Mouse (Mus musculus): ENCODE results near the gene Pls3.

DNA sequence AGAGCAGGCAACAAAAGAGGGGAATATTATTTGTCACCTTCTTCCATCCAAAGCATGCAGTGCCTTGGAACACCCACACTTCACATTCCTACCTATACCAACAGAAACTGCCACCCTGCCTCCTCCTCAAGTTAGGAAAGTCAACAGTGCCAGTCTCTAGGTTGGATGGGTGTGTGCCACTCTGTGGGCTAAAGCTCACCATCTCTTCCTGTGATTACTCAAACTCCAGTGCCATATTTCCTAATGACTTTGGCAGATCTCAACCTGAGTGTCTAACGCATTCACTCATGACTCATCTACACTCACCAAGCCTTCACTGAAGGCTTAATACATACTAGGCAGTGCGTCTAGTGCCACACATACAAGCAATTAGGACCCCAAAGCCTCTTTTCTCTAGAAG lies 40.7 kb downstream of the Pls3 start:
- TF ChIP-seq POLR2A (IDR thresholded peaks at IDR 0.05; ENCODE audit: borderline replicate concordance, extremely low read depth, low read depth, low read length): no peak
- no peak for TF ChIP-seq CTCF (IDR thresholded peaks at IDR 0.05; ENCODE audit: insufficient read depth, low read length)

All from lung, adult 2 months (tissue).